ENCODE assay signal across 8 mouse cellular contexts in the genomic region with DNA sequence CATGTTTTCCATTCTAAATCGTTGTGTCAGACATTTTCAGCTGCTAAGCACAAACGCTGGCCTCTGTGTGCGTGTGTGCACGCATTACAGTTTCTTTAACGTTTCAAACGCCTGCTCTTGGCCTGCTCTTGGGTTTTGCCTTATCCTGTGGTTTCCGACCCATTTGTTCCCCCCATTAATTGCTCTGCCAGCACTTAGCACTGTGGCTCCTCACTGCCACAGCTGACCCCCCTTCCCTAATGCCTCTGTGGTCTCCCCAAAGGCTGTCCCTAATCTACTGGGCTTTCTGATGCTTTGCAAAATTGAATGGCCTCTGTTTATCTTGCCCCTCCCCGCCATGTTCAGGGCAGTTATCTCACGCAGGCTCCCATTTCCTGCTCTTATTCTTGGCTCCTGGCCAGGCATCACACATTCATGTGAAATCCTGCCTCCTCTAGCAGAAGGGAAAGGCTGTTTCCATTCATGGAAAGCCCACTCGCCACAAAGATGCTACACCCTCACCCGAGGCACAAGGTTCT.
DNase-seq lines count a peak whose midpoint lies in the region; ATAC-seq lines count a peak whose summit lies in the region.

No protein-coding gene starts in this region.

- no peaks in the 10 kb centered on the region for H3K36me3 ChIP-seq in embryonic facial prominence, embryonic 15.5 days
- H3K36me3 ChIP-seq in midbrain, embryonic 10.5 days: no peaks in the 10 kb centered on the region

- intact Hi-C loops in heart, postnatal 25 days (cut with DNase I): no loop called here

- H3K27ac ChIP-seq in embryonic facial prominence, embryonic 15.5 days (replicated peaks): peak overlapping the region; percentile 63
- no peak overlapping the region for H3K27ac ChIP-seq in midbrain, embryonic 10.5 days (replicated peaks)

- H3K4me1 ChIP-seq in embryonic facial prominence, embryonic 15.5 days: peaks cover 19% of the 10 kb centered on the region
- peaks cover 10% of the 10 kb centered on the region for H3K4me1 ChIP-seq in midbrain, embryonic 10.5 days

- no peak overlapping the region for H3K4me2 ChIP-seq in embryonic facial prominence, embryonic 15.5 days (replicated peaks)

- DNase-seq in NIH3T3 (ENCODE audit: low read depth) (peak; percentile 35), adipocyte (ENCODE audit: low spot score) (no peak)
- peak; percentile 50 for DNase-seq in heart, postnatal 25 days (ENCODE audit: low spot score)
- DNase-seq in kidney, postnatal 36 days: peak; percentile 56 to 63
- peak; percentile 27 for DNase-seq in midbrain, embryonic 10.5 days (ENCODE audit: low spot score)
- no peak for DNase-seq in cerebellum, adult 18-20 months

- H3K9ac ChIP-seq in embryonic facial prominence, embryonic 15.5 days: no peak overlapping the region

- no peaks in the 10 kb centered on the region for H3K9me3 ChIP-seq in embryonic facial prominence, embryonic 15.5 days (replicated peaks)
- H3K9me3 ChIP-seq in midbrain, embryonic 10.5 days (replicated peaks): no peaks in the 10 kb centered on the region

- 11% methylated on average over 11 of the region's 11 CpGs for WGBS in embryonic facial prominence, embryonic 15.5 days
- WGBS in midbrain, embryonic 10.5 days: 68% methylated on average over 11 of the region's 11 CpGs

- 0 out of 2 replicates have a peak, but pooled peaks cover 5% of the 10 kb centered on the region for H3K27me3 ChIP-seq in embryonic facial prominence, embryonic 15.5 days
- H3K27me3 ChIP-seq in midbrain, embryonic 10.5 days (ENCODE audit: low read depth, poor library complexity, severe bottlenecking): no peaks in the 10 kb centered on the region

- ATAC-seq in embryonic facial prominence, embryonic 15.5 days (ENCODE audit: insufficient number of reproducible peaks, low FRiP score, low TSS enrichment, low read depth): peak; percentile 72
- ATAC-seq in monocyte, adult 5-6 weeks (replicated peaks; ENCODE audit: insufficient number of reproducible peaks, low FRiP score, low TSS enrichment, poor library complexity, severe bottlenecking): no peak

- no peak overlapping the region for H3K4me3 ChIP-seq in embryonic facial prominence, embryonic 15.5 days (replicated peaks)
- H3K4me3 ChIP-seq in midbrain, embryonic 10.5 days: no peak overlapping the region

Comparison
In these comparisons a context has a peak if more than half of its experiments do, and no peak if none do; other contexts are left out.
1. DNase-seq: peak in NIH3T3 (single experiment), heart, postnatal 25 days (single experiment), kidney, postnatal 36 days (2 of 2) and midbrain, embryonic 10.5 days (single experiment); none in adipocyte (single experiment) and cerebellum, adult 18-20 months (0 of 2).